Comparison of ENCODE assay signal across 11 mouse cellular contexts in the genomic region with DNA sequence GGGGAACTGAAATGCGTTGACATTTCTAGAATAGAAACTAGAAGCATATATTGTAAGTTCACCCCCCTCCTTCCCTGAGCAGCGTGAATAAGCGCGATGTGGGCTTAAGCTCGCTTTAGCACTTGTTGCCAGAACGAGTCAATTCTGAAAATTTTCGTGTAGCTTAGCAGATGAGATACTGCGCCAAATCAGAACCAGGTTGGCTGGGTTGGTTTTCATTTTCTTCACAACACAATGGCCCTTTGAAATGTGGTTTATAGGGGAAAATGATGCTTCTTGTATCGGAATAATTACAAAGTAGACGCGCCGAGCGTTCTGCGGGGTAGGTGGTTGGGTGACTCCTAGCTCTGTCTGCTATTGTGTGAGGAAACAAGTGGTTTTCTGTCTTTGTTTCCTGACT. TPM values are rescaled to one million over a fixed set of nuclear protein-coding genes. Genes with fewer than 3 reads are reported as not detected.
DNase-seq lines count a peak whose midpoint lies in the region; ATAC-seq and TF ChIP-seq lines count a peak whose summit lies in the region.
"Had no signal": no experiment of that assay in that cellular context is flagged by ENCODE, and none has a peak within 500 bp of the region (broad histone marks: within the 10 kb centered on the region; RNA-seq: fewer than 3 reads in every experiment).

No protein-coding gene starts in this region.

- H3K4me1 ChIP-seq in lung, embryonic 15.5 days: peaks cover 29% of the 10 kb centered on the region
- H3K4me1 ChIP-seq in forebrain, embryonic 14.5 days (ENCODE audit: control insufficient read depth, insufficient read depth, low read length): peaks cover 13% of the 10 kb centered on the region
- peaks cover 15% of the 10 kb centered on the region for H3K4me1 ChIP-seq in midbrain, embryonic 14.5 days (ENCODE audit: control insufficient read depth, insufficient read depth, low read length)
- H3K4me1 ChIP-seq in stomach, postnatal 0 days (replicated peaks; ENCODE audit: control insufficient read depth, insufficient read depth): no peaks in the 10 kb centered on the region
- H3K4me1 ChIP-seq in intestine, embryonic 16.5 days (ENCODE audit: control insufficient read depth, insufficient read depth, low read length): peaks cover 22% of the 10 kb centered on the region

- no peak for TF ChIP-seq EP300 in stomach, postnatal 0 days (optimal IDR thresholded peaks at IDR 0.05)

- no peak overlapping the region for H3K9ac ChIP-seq in lung, embryonic 15.5 days
- peak overlapping the region; percentile 89 for H3K9ac ChIP-seq in forebrain, embryonic 14.5 days (ENCODE audit: low read length)
- H3K9ac ChIP-seq in midbrain, embryonic 14.5 days (replicated peaks; ENCODE audit: low read length): peak overlapping the region; percentile 64
- peak overlapping the region; percentile 36; the same call in 1 of the 2 replicates for H3K9ac ChIP-seq in stomach, postnatal 0 days (ENCODE audit: low read length)
- H3K9ac ChIP-seq in intestine, embryonic 16.5 days (ENCODE audit: low read depth, low read length): no peak overlapping the region

- no peak for DNase-seq in lung, postnatal 10 days
- peak; percentile 74 for DNase-seq in forebrain, embryonic 14.5 days (ENCODE audit: low spot score)
- peak; percentile 73 for DNase-seq in midbrain, embryonic 14.5 days
- no peak for DNase-seq in stomach, postnatal 0 days (ENCODE audit: low spot score)
- no peak for DNase-seq in heart, adult 8-10 months (ENCODE audit: low spot score)
- no peak for DNase-seq in lung, postnatal 36 days
- DNase-seq: cerebellum, adult 8-10 months; kidney, postnatal 25 days had no signal

- no peak for ATAC-seq in lung, embryonic 15.5 days (ENCODE audit: borderline replicate concordance, extremely low read depth, low FRiP score, low TSS enrichment)
- ATAC-seq in forebrain, embryonic 14.5 days: no peak
- ATAC-seq in midbrain, embryonic 14.5 days (ENCODE audit: low FRiP score, low TSS enrichment): no peak
- no peak for ATAC-seq in stomach, postnatal 0 days (ENCODE audit: low FRiP score, low TSS enrichment)
- no peak for ATAC-seq in intestine, embryonic 16.5 days

- WGBS in lung, embryonic 15.5 days: under 1% methylated on average over 14 of the region's 14 CpGs
- WGBS in forebrain, embryonic 14.5 days: 0% methylated on average over 14 of the region's 14 CpGs
- under 1% methylated on average over 14 of the region's 14 CpGs for WGBS in midbrain, embryonic 14.5 days
- WGBS in stomach, postnatal 0 days: 4% methylated on average over 14 of the region's 14 CpGs
- 2% methylated on average over 14 of the region's 14 CpGs for WGBS in intestine, embryonic 16.5 days

- TF ChIP-seq CTCF in stomach, postnatal 0 days (IDR thresholded peaks at IDR 0.05; ENCODE audit: low read depth): no peak

- H3K4me2 ChIP-seq in lung, embryonic 15.5 days: no peak overlapping the region
- H3K4me2 ChIP-seq in forebrain, embryonic 14.5 days (ENCODE audit: low read length): peak overlapping the region; percentile 90
- H3K4me2 ChIP-seq in midbrain, embryonic 14.5 days (ENCODE audit: low read length): peak overlapping the region; percentile 83
- H3K4me2 ChIP-seq in stomach, postnatal 0 days (replicated peaks; ENCODE audit: low read depth): peak overlapping the region; percentile 52
- H3K4me2 ChIP-seq in intestine, embryonic 16.5 days (ENCODE audit: low read depth, low read length): no peak overlapping the region

- H3K27me3 ChIP-seq in lung, embryonic 15.5 days: peaks cover 91% of the 10 kb centered on the region
- no peaks in the 10 kb centered on the region for H3K27me3 ChIP-seq in forebrain, embryonic 14.5 days (replicated peaks; ENCODE audit: control insufficient read depth, insufficient read depth, low read length)
- H3K27me3 ChIP-seq in midbrain, embryonic 14.5 days (ENCODE audit: control insufficient read depth, insufficient read depth, low read length): peaks cover 9% of the 10 kb centered on the region; the same call in 1 of the 2 replicates
- H3K27me3 ChIP-seq in stomach, postnatal 0 days (ENCODE audit: control insufficient read depth, insufficient read depth, low read length): peaks cover 7% of the 10 kb centered on the region; the same call in 1 of the 2 replicates
- H3K27me3 ChIP-seq in intestine, embryonic 16.5 days (replicated peaks; ENCODE audit: control insufficient read depth, insufficient read depth, low read length): peaks cover 68% of the 10 kb centered on the region

- H3K4me3 ChIP-seq in lung, embryonic 15.5 days: peak overlapping the region; percentile 12
- H3K4me3 ChIP-seq in forebrain, embryonic 14.5 days (ENCODE audit: low read depth, low read length): peak overlapping the region; percentile 79
- H3K4me3 ChIP-seq in midbrain, embryonic 14.5 days (replicated peaks; ENCODE audit: low read depth, low read length): peak overlapping the region; percentile 44
- H3K4me3 ChIP-seq in stomach, postnatal 0 days (ENCODE audit: low read depth, low read length): peak overlapping the region; percentile 63
- H3K4me3 ChIP-seq in intestine, embryonic 16.5 days (ENCODE audit: low read length): no peak overlapping the region
- H3K4me3 ChIP-seq: megakaryocyte, embryonic 14.5 days had no signal

- no peaks in the 10 kb centered on the region for H3K9me3 ChIP-seq in lung, embryonic 15.5 days
- no peaks in the 10 kb centered on the region for H3K9me3 ChIP-seq in forebrain, embryonic 14.5 days (replicated peaks; ENCODE audit: control insufficient read depth, low read length)
- H3K9me3 ChIP-seq in midbrain, embryonic 14.5 days (ENCODE audit: control insufficient read depth, low read length): no peaks in the 10 kb centered on the region
- no peaks in the 10 kb centered on the region for H3K9me3 ChIP-seq in stomach, postnatal 0 days (ENCODE audit: control insufficient read depth, low read length)
- H3K9me3 ChIP-seq in intestine, embryonic 16.5 days (ENCODE audit: control insufficient read depth, low read length): no peaks in the 10 kb centered on the region

- no peaks in the 10 kb centered on the region for H3K36me3 ChIP-seq in lung, embryonic 15.5 days
- peaks cover 9% of the 10 kb centered on the region for H3K36me3 ChIP-seq in forebrain, embryonic 14.5 days (ENCODE audit: control insufficient read depth, insufficient read depth, low read length)
- no peaks in the 10 kb centered on the region for H3K36me3 ChIP-seq in midbrain, embryonic 14.5 days (ENCODE audit: control insufficient read depth, insufficient read depth, low read length)
- no peaks in the 10 kb centered on the region for H3K36me3 ChIP-seq in stomach, postnatal 0 days (ENCODE audit: control insufficient read depth, insufficient read depth, low read length)
- H3K36me3 ChIP-seq in intestine, embryonic 16.5 days (ENCODE audit: control insufficient read depth, insufficient read depth, low read length): no peaks in the 10 kb centered on the region

- no peak overlapping the region for H3K27ac ChIP-seq in lung, embryonic 15.5 days
- H3K27ac ChIP-seq in forebrain, embryonic 14.5 days (ENCODE audit: low read depth, low read length): peak overlapping the region; percentile 99
- peak overlapping the region; percentile 89 for H3K27ac ChIP-seq in midbrain, embryonic 14.5 days (replicated peaks; ENCODE audit: low read depth, low read length)
- H3K27ac ChIP-seq in stomach, postnatal 0 days (replicated peaks): peak overlapping the region; percentile 24; the same call in 1 of the 2 replicates
- H3K27ac ChIP-seq in intestine, embryonic 16.5 days (ENCODE audit: low read length): no peak overlapping the region

RNA-seq across cellular contexts. Expression of gene Sox2, which starts 2.4 kb away (rescaled TPM):
- polyA plus RNA-seq in lung, embryonic 15.5 days (2015; fragmentation: Nextera tagmentation; extraction: Ambion mirVana): 4.1 and 5.3 TPM in 2 replicates
- polyA plus RNA-seq in forebrain, embryonic 14.5 days (2014; fragmentation: Nextera tagmentation; extraction: Ambion mirVana): 26.6 and 32.0 TPM in 2 replicates
- 16.8 and 22.4 TPM in 2 replicates for polyA plus RNA-seq in midbrain, embryonic 14.5 days (2014; fragmentation: Nextera tagmentation; extraction: Ambion mirVana)
- polyA plus RNA-seq in stomach, postnatal 0 days (2015; fragmentation: Nextera tagmentation; extraction: Ambion mirVana): 11.6 and 14.7 TPM in 2 replicates
- under 1 TPM in 1 of 4 experiments, not detected in 3; 0.20 TPM for total RNA-seq in heart, adult 8-10 months (2022)
- 0.12 and 0.24 TPM in 2 replicates for polyA plus RNA-seq in intestine, embryonic 16.5 days (2015; fragmentation: Nextera tagmentation; extraction: Ambion mirVana)

Comparison
In these comparisons a context has a peak if more than half of its experiments do, and no peak if none do; other contexts are left out.
1. H3K27ac ChIP-seq: peak in forebrain, embryonic 14.5 days (single experiment), midbrain, embryonic 14.5 days (single experiment) and stomach, postnatal 0 days (single experiment); none in lung, embryonic 15.5 days (single experiment) and intestine, embryonic 16.5 days (single experiment).
2. H3K4me2 ChIP-seq: peak in forebrain, embryonic 14.5 days (single experiment), midbrain, embryonic 14.5 days (single experiment) and stomach, postnatal 0 days (single experiment); none in lung, embryonic 15.5 days (single experiment) and intestine, embryonic 16.5 days (single experiment).
3. H3K9ac ChIP-seq: peak in forebrain, embryonic 14.5 days (single experiment), midbrain, embryonic 14.5 days (single experiment) and stomach, postnatal 0 days (single experiment); none in lung, embryonic 15.5 days (single experiment) and intestine, embryonic 16.5 days (single experiment).
4. DNase-seq: peak in forebrain, embryonic 14.5 days (single experiment) and midbrain, embryonic 14.5 days (single experiment); none in lung, postnatal 10 days (single experiment), stomach, postnatal 0 days (single experiment), heart, adult 8-10 months (single experiment) and lung, postnatal 36 days (single experiment).